Mouse (Mus musculus): ENCODE measurements at regions not wholly inside any gene's neighbourhood (a gene's known extent, or its start where the extent isn't known, plus 50 kb on each side); places are given as distances from the start of the nearest gene placed in this dataset.

DNA sequence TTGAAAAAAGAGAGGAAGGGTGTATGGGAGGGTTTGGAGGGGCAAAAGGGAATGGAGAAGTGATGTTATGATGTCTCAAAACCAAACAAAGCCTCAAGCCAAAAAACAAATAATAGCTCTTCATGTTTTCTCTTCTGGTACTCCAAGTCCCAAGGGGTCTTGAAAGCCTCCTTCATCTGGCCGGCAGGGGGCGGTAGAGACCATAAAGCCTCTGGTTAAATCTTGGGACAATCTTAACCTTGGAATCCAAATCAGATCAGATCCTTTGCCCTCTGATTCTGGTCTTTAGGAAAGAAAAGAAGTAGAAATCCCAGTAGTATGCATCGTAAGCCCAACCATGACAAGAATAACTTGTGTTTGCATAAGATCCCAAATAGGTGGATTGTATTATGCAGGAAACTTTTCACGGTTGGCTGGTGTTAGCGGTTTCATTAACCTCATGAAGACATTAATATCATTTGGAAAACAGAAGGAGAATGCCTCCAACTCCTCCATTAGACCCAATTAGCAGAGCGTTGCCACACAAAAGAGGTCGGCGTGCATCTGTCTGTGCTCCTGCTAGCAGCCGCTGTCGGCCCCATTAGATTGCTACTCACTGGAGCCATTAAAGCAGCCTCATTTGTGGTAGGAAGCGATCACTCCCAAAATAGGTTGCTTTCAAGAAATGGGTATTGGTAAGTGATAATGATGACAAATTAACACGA, 116.0 kb downstream of the Cavin4 start:
- Histone ChIP-seq H3K9me3 (no peaks in the 10 kb centered on the region), H3K27ac (replicated peaks) (no peak overlapping the region)
- WGBS, result 66% methylated on average over 12 of the region's 12 CpGs

DNA sequence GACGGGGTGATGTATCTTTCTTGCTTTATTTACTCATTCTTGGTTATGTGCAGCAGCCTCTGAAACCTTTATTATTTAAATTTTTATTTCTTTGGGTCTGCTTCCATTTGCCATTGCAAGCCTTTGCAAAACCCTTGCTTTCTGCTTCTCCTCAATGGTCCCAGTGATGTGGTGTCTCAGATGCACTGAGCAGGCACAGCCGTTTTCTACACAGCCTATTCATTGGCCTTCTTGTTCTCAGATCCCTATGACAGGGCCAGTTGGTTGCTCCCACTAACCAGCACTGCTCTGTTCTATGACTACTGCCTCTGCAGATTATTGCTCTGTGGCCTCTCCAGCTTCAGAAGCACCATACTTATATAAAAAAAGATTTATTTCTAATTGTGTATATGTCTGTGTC, 116.6 kb downstream of the Cavin4 start:
- H3K36me3 ChIP-seq (replicated peaks), result no peaks in the 10 kb centered on the region
- H3K4me3 ChIP-seq, result no peak overlapping the region
- H3K27me3 ChIP-seq (replicated peaks; ENCODE audit: low read depth, poor library complexity, severe bottlenecking), result no peaks in the 10 kb centered on the region
- no peak for DNase-seq (ENCODE audit: low spot score)
- peaks cover 4% of the 10 kb centered on the region for H3K4me1 ChIP-seq
- no peaks in the 10 kb centered on the region for H3K9me3 ChIP-seq
- WGBS, result 75% methylated on average over 2 of the region's 2 CpGs
- H3K27ac ChIP-seq (replicated peaks), result no peak overlapping the region

More for the DNA sequence above, 116.0 kb downstream of the Cavin4 start:
- Histone ChIP-seq H3K4me1 (peaks cover 4% of the 10 kb centered on the region), H3K36me3 (replicated peaks) (no peaks in the 10 kb centered on the region), H3K4me3 (no peak overlapping the region), H3K27me3 (replicated peaks; ENCODE audit: low read depth, poor library complexity, severe bottlenecking) (no peaks in the 10 kb centered on the region)
- peak; percentile 82 for DNase-seq (ENCODE audit: low spot score)

DNA sequence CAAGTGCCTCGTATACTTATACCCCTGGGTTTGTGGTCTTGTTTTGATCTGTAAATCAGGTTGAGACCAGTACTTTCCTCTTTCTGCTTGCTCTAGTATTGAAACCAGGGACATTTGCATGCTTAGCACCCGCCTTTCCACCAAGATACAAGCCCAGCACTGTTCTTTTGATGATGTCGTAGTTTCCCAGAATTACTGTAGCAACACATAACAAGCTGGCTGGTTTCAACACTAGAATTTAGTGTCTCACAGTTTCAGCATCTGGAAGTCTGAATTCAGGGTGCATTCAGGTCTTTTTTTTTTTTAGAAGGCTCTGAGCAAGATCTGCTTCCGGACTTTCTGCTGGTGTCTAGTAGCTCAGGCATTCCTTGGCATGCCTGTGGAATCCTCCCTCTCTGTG, 117.8 kb downstream of the Cavin4 start:
- Histone ChIP-seq H3K9me3 (no peaks in the 10 kb centered on the region), H3K36me3 (replicated peaks) (no peaks in the 10 kb centered on the region), H3K4me1 (peaks cover 4% of the 10 kb centered on the region), H3K27ac (replicated peaks) (no peak overlapping the region), H3K27me3 (replicated peaks; ENCODE audit: low read depth, poor library complexity, severe bottlenecking) (no peaks in the 10 kb centered on the region), H3K4me3 (no peak overlapping the region)
- WGBS, result 78% methylated on average over 4 of the region's 4 CpGs
- DNase-seq (ENCODE audit: low spot score), result no peak

DNA sequence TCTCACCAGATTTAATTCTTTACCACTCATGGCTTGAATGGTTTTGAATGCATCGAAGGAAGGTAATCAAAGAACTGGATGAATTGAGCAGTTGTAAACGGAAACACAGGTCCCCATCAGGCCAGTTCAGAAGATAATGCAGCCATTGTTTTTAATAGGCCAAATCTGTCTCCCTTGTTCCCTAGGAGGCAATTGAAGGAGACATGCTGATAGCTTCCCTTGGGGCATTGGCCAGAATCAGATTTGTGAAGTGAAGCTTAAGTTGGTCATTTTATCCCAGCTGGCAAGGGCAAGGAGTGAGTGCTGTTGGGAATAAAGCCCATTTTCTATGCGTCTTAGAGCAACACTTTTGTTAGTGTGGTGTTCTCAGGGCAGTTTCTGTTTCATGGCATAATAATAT, 119.4 kb downstream of the Cavin4 start:
- no peaks in the 10 kb centered on the region for H3K36me3 ChIP-seq (replicated peaks)
- H3K27ac ChIP-seq (replicated peaks), result no peak overlapping the region
- H3K4me1 ChIP-seq, result peaks cover 4% of the 10 kb centered on the region
- 35% methylated on average over 3 of the region's 3 CpGs for WGBS
- no peak for DNase-seq (ENCODE audit: low spot score)
- H3K9me3 ChIP-seq, result no peaks in the 10 kb centered on the region
- no peaks in the 10 kb centered on the region for H3K27me3 ChIP-seq (replicated peaks; ENCODE audit: low read depth, poor library complexity, severe bottlenecking)
- H3K4me3 ChIP-seq, result no peak overlapping the region

DNA sequence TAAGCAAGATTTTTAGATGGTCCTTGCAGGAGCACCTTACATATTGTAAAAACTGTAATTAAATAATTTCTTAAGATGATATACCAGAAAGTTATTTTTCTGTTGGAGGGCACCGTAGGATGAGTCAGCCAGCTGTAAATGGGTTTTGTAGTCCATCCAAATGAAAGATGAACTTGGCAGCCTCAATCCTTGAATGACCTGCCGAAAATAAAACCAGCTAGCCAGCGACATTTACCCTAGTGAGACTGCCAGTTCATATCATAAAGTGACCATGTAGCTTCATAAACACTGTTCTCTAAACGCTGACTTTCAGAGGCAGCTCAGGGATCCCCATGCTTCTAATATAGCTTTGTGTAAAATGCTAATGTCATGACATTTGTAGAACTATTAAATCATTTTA, 127.8 kb downstream of the Cavin4 start:
- no peaks in the 10 kb centered on the region for H3K27me3 ChIP-seq (replicated peaks; ENCODE audit: low read depth, poor library complexity, severe bottlenecking)
- no peaks in the 10 kb centered on the region for H3K36me3 ChIP-seq (replicated peaks)
- no peak for DNase-seq (ENCODE audit: low spot score)
- WGBS, result 93% methylated on average over 4 of the region's 4 CpGs
- no peak overlapping the region for H3K4me3 ChIP-seq
- no peaks in the 10 kb centered on the region for H3K9me3 ChIP-seq
- no peaks in the 10 kb centered on the region for H3K4me1 ChIP-seq
- no peak overlapping the region for H3K27ac ChIP-seq (replicated peaks)

DNA sequence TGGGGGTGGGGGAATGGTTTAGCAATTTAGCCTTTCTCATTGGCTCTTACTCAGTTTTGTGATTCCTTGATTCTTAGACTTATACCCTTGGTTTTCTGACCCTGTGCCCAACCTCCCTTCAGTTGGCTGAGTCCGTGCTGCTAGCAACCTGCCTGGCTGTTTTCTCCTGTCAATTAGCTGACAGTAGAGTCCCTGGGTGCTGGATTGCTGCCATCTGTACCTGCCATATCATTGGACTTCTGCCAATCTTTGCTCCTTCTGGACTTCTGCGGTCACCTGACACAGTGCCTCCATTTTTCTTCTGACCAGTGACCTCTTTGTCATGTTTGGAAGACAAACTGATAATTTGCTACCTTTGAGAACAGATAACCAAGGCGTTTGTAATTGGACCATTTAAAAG, 140.5 kb downstream of the Cavin4 start:
- H3K9me3 ChIP-seq, result no peaks in the 10 kb centered on the region
- DNase-seq (ENCODE audit: low spot score), result no peak
- H3K27ac ChIP-seq (replicated peaks), result no peak overlapping the region
- no peak overlapping the region for H3K4me3 ChIP-seq
- H3K36me3 ChIP-seq (replicated peaks), result no peaks in the 10 kb centered on the region
- H3K4me1 ChIP-seq, result no peaks in the 10 kb centered on the region
- 78% methylated on average over 3 of the region's 3 CpGs for WGBS
- no peaks in the 10 kb centered on the region for H3K27me3 ChIP-seq (replicated peaks; ENCODE audit: low read depth, poor library complexity, severe bottlenecking)

DNA sequence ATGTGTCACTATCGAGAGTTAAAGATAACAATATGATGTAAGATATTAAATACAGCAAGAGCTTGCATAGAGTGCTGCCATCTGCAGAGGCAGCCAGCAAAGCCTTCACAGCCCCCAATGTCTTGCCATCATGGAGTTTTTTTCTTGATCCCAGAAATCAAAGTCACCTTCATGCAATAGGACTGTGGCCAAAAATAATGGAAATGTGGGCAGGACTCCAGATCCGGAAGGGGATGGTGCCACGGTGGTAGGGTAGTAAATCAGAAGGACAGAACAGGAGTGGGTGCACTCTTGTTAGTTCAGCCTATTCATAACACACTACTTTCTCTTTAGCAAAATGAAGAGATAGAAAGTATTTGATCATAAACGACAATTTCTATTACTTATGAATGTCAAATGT, 145.3 kb downstream of the Cavin4 start:
- Histone ChIP-seq H3K4me1 (no peaks in the 10 kb centered on the region), H3K9me3 (no peaks in the 10 kb centered on the region), H3K4me3 (no peak overlapping the region), H3K36me3 (replicated peaks) (no peaks in the 10 kb centered on the region), H3K27ac (replicated peaks) (no peak overlapping the region), H3K27me3 (replicated peaks; ENCODE audit: low read depth, poor library complexity, severe bottlenecking) (no peaks in the 10 kb centered on the region)
- 93% methylated on average over 4 of the region's 4 CpGs for WGBS
- no peak for DNase-seq (ENCODE audit: low spot score)

DNA sequence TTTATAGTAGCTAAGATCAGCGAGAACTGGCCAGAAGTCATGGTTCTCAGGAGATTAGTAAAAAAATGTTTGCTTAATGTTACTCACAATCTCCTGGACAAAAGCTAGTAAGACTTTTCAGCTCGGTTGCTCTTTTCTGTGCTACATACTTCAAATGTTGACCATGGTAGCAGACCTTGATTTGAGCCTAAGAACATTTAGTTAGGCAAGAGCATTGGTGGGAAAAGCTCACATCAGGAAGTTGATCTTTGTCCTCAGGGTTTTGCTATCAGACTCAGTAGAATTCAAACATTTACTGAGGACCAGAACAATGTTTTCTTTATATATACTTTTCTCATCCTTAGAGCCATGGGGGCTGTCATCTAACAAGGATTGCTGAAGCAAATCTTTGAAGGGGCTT, 170.4 kb downstream of the Cavin4 start:
- WGBS, result 86% methylated on average over 2 of the region's 2 CpGs
- Histone ChIP-seq H3K36me3 (replicated peaks) (no peaks in the 10 kb centered on the region), H3K4me1 (no peaks in the 10 kb centered on the region), H3K27ac (replicated peaks) (no peak overlapping the region), H3K4me3 (no peak overlapping the region), H3K27me3 (replicated peaks; ENCODE audit: low read depth, poor library complexity, severe bottlenecking) (no peaks in the 10 kb centered on the region), H3K9me3 (no peaks in the 10 kb centered on the region)
- no peak for DNase-seq (ENCODE audit: low spot score)

DNA sequence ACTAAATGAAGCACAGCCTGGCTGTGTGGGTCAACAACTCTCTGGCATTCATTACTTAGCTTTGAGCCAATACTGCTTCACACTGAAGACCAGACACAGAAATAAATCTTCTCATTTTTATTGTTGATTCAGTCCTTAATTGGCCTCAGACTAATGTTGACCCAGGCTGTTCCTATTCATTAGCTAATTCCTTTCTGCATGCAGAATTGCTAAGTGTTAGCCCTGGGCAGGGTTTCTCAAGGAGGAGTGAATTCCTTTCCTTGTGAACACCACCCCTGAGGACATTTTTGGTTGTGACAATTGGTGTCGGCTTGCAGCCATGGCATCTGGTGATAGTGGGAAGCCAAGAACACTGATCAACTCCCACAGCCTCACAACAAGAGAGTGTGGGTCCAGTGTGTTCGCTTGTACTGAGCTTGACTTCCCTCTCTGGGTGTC, 179.5 kb downstream of the Cavin4 start:
- Histone ChIP-seq H3K9me3 (no peaks in the 10 kb centered on the region), H3K36me3 (replicated peaks) (no peaks in the 10 kb centered on the region), H3K4me3 (no peak overlapping the region), H3K27ac (replicated peaks) (no peak overlapping the region), H3K27me3 (replicated peaks; ENCODE audit: low read depth, poor library complexity, severe bottlenecking) (no peaks in the 10 kb centered on the region), H3K4me1 (no peaks in the 10 kb centered on the region)
- WGBS, result 55% methylated on average over 2 of the region's 2 CpGs
- no peak for DNase-seq (ENCODE audit: low spot score)

DNA sequence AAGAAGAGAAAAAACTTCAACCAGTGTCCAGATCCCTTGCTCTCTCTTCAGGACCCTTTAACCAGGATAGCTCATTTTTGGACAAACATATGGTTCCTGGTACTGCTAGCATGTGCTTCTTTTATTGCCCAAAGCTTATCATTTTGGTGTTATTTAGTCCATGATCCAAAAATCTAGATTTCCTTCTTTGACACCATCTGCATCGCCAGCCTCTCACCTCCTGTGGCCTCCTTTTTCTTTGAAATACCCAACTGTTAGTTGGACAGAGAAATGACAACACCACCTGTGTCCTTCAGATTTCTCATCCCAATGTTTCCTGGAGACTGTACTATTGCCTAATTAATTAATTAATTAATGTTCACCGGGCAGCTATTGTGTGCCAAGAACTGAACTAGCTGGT, 188.0 kb upstream of the Plppr1 start:
- H3K4me1 ChIP-seq, result no peaks in the 10 kb centered on the region
- no peaks in the 10 kb centered on the region for H3K9me3 ChIP-seq
- H3K27me3 ChIP-seq (replicated peaks; ENCODE audit: low read depth, poor library complexity, severe bottlenecking), result no peaks in the 10 kb centered on the region
- H3K4me3 ChIP-seq, result no peak overlapping the region
- DNase-seq (ENCODE audit: low spot score), result no peak
- WGBS, result 79% methylated on average over 2 of the region's 2 CpGs
- no peak overlapping the region for H3K27ac ChIP-seq (replicated peaks)
- no peaks in the 10 kb centered on the region for H3K36me3 ChIP-seq (replicated peaks)

DNA sequence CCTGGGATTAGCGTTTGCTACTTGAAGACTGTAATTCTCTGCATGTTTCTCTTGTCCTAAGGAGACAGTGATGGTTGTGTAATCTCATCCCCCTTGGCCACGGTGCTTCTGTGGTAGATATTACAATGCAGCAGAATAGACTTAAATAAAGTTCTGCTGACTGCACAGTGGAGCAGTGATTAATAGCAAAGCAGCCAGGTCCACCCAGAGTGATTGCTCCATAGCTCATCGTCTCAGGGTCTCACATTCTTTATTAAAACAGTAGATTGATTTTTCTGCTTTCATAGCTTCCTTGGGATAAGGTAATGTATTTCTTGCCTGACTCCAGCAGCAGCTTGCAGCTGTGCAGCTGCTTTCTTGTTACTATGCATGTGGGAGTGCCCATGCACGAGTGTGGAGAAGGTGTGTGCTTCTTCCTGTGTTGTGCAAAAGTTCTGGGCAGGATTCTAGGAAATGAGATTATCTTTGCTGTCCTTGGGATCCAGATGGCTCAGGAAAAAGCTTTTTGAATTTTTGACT, 169.9 kb upstream of the Plppr1 start:
- Histone ChIP-seq H3K27me3 (replicated peaks; ENCODE audit: low read depth, poor library complexity, severe bottlenecking) (no peaks in the 10 kb centered on the region), H3K4me3 (no peak overlapping the region), H3K36me3 (replicated peaks) (no peaks in the 10 kb centered on the region), H3K9me3 (no peaks in the 10 kb centered on the region), H3K27ac (replicated peaks) (no peak overlapping the region), H3K4me1 (no peaks in the 10 kb centered on the region)
- no peak for DNase-seq (ENCODE audit: low spot score)
- 85% methylated on average over 4 of the region's 4 CpGs for WGBS

DNA sequence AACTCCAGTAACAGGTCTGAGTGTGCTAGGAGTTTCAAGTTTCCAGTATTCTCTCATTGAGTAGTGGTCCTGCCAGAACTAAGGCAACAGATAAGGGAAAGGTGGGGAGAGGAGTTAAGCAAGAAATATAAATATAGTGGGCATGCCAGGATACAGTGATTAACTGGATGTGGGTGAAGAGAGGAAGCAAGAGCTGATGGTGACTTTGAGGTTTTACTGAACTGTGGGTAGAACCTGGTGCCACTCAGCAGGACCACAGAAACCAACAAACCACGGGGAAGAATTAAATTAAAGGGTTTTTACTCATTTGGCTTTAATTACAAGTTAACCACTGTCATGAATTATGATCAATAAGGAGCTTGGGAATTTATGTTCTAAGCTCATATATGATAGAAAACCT, 154.5 kb upstream of the Plppr1 start:
- Histone ChIP-seq H3K27me3 (replicated peaks; ENCODE audit: low read depth, poor library complexity, severe bottlenecking) (no peaks in the 10 kb centered on the region), H3K36me3 (replicated peaks) (no peaks in the 10 kb centered on the region), H3K27ac (replicated peaks) (no peak overlapping the region), H3K9me3 (no peaks in the 10 kb centered on the region), H3K4me1 (no peaks in the 10 kb centered on the region), H3K4me3 (no peak overlapping the region)
- WGBS, result 76% methylated on average over 1 of the region's 1 CpGs
- no peak for DNase-seq (ENCODE audit: low spot score)

DNA sequence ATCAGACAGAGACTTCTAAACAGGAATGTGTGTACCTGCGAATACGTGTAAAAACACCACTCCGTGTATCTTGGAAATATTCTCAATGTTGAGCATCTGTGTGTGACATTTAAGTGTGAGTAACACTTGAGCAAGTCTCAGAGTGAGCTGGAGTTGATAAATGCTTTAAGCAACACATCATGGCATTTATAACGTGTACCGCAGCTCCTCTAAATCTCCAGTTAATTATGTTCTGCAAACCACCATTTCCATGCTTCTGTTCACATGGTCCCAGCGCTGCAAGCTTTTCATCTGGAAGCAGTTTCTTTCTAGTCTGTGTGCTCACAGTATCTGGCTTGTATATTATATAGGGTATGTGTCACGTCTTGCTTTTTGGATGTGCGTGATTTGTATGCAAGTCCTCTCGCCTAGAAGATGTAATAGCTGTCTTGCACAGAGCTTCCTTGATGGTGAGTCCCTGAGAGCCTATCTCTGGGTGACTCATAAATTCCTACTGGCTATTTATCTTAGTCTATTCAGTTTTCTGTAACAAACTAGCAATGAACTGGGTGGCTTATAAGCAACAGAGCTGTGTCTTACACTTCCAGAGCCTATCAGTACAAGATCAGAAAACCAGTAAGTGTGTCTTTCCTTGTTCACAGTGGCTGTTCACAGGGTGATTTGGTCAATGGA, 153.7 kb upstream of the Plppr1 start:
- H3K4me1 ChIP-seq, result no peaks in the 10 kb centered on the region
- DNase-seq (ENCODE audit: low spot score), result no peak
- no peak overlapping the region for H3K4me3 ChIP-seq
- no peaks in the 10 kb centered on the region for H3K36me3 ChIP-seq (replicated peaks)
- no peaks in the 10 kb centered on the region for H3K9me3 ChIP-seq
- no peak overlapping the region for H3K27ac ChIP-seq (replicated peaks)
- H3K27me3 ChIP-seq (replicated peaks; ENCODE audit: low read depth, poor library complexity, severe bottlenecking), result no peaks in the 10 kb centered on the region
- 86% methylated on average over 9 of the region's 9 CpGs for WGBS

Data from embryonic facial prominence, embryonic 10.5 days (tissue).